Mouse (Mus musculus) lung, postnatal 0 days (tissue): ENCODE results near the gene Micu1. TPM values are rescaled to one million over a fixed set of nuclear protein-coding genes. Genes with fewer than 3 reads are reported as not detected.
A peak's percentile ranks its signal among the peaks of the same experiment; 100 is the strongest.

Source experiments
- ATAC-seq: fragments of 200-750 bp; cut with Nextera tagmentation; 2 replicates; pipeline ENCODE4 v1.8.0; 2017; ENCODE audit warnings: moderate library complexity
- DNase-seq: peaks from one replicate; pipeline ENCODE4 v3.0.0-alpha.2; 2016; ENCODE audit warnings: low spot score
- H3K27ac ChIP-seq: fragments of 300-500 bp; sonication (generic); 2 replicates; pipeline ENCODE4 v1.5.1; 2014; ENCODE audit warnings: antibody characterized with exemption, mild to moderate bottlenecking, low read length, mixed read lengths
- H3K27me3 ChIP-seq: fragments of 300-500 bp; sonication (generic); replicated peaks from 2 replicates; pipeline ENCODE4 v1.6.1; 2014; ENCODE audit warnings: low read length, mixed read lengths; ENCODE audit not compliant: insufficient read depth
- H3K36me3 ChIP-seq: fragments of 300-500 bp; sonication (generic); 2 replicates; pipeline ENCODE4 v1.6.1; 2014; ENCODE audit warnings: low read length, mixed read lengths; ENCODE audit not compliant: insufficient read depth
- H3K4me1 ChIP-seq: fragments of 300-500 bp; sonication (generic); 2 replicates; pipeline ENCODE4 v1.6.1; 2014; ENCODE audit warnings: antibody characterized with exemption, low read depth, low read length, mixed read lengths; ENCODE audit not compliant: insufficient read depth
- H3K4me2 ChIP-seq: fragments of 300-500 bp; sonication (generic); replicated peaks from 2 replicates; pipeline ENCODE4 v1.6.1; 2014; ENCODE audit warnings: low read depth, mild to moderate bottlenecking, low read length, moderate library complexity, mixed read lengths
- H3K4me3 ChIP-seq: fragments of 300-500 bp; sonication (generic); 2 replicates; pipeline ENCODE4 v1.5.1; 2014; ENCODE audit warnings: low read depth, low read length
- H3K9ac ChIP-seq: fragments of 300-500 bp; sonication (generic); replicated peaks from 2 replicates; pipeline ENCODE4 v1.6.1; 2014; ENCODE audit warnings: low read depth, mild to moderate bottlenecking
- H3K9me3 ChIP-seq: fragments of 300-500 bp; sonication (generic); 2 replicates; pipeline ENCODE4 v1.6.1; 2016; ENCODE audit warnings: low read length, mixed read lengths
- CTCF ChIP-seq: IDR thresholded peaks from 2 replicates; pipeline ENCODE4 v1.5.1; 2016; ENCODE audit warnings: antibody characterized with exemption, mild to moderate bottlenecking
- EP300 ChIP-seq: IDR thresholded peaks from 2 replicates; pipeline ENCODE4 v1.6.1; 2016; ENCODE audit warnings: antibody characterized with exemption, mild to moderate bottlenecking, control low read depth
- WGBS: fragments of 180-500 bp; shearing (Covaris S2); extraction: QIAGEN DNeasy Blood & Tissue Kit; methylation state at CpG from one replicate; pipeline ENCODE4 v1.1.7; 2014; 5-methylcytosine and 5-hydroxymethylcytosine counted together
- polyA plus RNA-seq: library from polyadenylated mRNA; unstranded; fragments of >200 nt; fragmentation: Nextera tagmentation; extraction: Ambion mirVana; gene quantifications from 2 replicates; pipeline ENCODE4 v1.2.1, GENCODE M21; 2015

Gene Micu1
- polyA plus RNA-seq, 1 experiment from 2014 or later, result 57.0 TPM

DNA sequence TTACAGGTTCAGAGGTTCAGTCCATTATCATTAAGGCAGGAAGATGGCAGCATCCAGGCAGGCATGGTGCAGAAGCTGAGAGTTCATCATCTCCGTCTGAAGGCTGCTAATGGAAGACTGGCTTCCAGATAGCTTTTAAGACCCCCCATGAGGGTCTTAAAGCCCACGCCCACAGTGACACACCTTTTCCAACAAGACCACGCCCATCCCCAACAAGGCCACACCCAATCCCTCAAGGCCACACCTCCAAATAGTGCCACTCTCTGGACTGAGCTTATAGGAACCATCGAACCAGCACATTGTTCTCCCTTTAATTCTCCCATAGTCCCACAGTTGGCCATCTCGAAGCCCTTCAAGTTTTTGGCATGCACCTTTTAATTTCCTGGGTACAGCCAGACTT is 2.8 kb upstream of the Micu1 start:
- Histone ChIP-seq H3K4me3 (no peak overlapping the region), H3K4me1 (peaks cover 5% of the 10 kb centered on the region; the same call in 1 of the 2 replicates), H3K9ac (no peak overlapping the region), H3K36me3 (no peaks in the 10 kb centered on the region), H3K9me3 (no peaks in the 10 kb centered on the region), H3K4me2 (no peak overlapping the region), H3K27ac (no peak overlapping the region), H3K27me3 (no peaks in the 10 kb centered on the region)
- TF ChIP-seq CTCF (no peak), EP300 (no peak)
- 78% methylated on average over 5 of the region's 5 CpGs for WGBS
- no peak for ATAC-seq
- no peak for DNase-seq

DNA sequence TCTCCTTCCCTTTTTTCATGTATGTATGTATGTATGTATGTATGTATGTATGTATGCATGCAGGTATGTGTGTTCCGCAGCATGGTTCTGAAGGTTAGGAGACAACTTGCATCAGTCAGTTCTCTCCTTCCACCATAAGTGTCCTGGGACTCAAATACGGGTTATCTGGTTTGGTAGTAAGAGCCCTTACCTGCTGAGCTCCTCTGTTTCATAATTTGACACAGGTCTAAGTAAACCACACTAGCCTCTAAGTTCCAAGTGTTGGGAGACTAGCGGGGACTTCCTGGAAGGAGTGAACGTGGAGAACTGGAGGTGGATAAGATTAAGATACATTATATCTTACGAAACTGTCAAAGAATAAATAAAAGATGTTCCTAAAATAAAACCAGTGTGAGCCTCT is 472 bp upstream of the Micu1 start:
- peak overlapping the region; percentile 66; the same call in 1 of the 2 replicates for H3K4me3 ChIP-seq
- ATAC-seq, result no peak

DNA sequence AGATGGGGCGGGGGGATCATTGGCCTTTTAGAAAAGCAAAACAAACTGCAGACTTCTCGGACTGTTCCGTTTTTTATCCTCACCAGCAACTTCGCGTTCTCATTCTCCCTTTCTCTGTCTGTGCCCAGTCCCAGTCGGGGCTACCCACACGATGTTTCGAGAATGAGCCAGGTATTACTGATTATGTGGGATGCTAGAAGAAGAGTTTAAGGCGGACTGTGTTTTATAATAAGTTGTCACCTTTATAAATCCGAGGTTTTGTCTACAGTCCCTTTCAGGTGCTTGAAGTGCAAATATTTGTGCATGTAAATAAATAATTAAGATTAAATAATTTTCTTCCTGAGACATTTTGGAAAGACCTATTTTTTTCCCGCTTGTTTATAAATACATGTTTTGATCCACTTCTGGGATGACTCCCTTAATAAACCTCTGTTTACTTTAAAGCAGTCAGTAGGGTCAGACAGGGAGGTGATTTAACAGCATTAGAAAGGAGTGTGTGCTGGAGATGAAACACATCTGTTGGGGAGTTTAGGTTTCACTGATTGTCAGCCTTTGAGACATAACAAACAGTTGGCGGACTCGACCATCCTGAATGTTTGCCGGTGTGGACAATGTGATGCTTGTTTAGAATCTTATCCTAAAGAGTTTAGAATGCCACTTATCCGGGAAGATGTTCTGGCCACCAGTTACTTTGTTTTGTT is 933 bp downstream of the Micu1 start:
- TF ChIP-seq EP300, result 0 out of 2 replicates have a peak, but pooled peaks have one; percentile 7
- no peak for TF ChIP-seq CTCF

More for the DNA sequence above, 472 bp upstream of the Micu1 start:
- H3K27ac ChIP-seq, result no peak overlapping the region
- H3K9ac ChIP-seq, result no peak overlapping the region
- H3K27me3 ChIP-seq, result no peaks in the 10 kb centered on the region
- H3K36me3 ChIP-seq, result no peaks in the 10 kb centered on the region
- no peak for TF ChIP-seq CTCF
- TF ChIP-seq EP300, result 0 out of 2 replicates have a peak, but pooled peaks have one; percentile 26
- peak; percentile 8 for DNase-seq
- no peaks in the 10 kb centered on the region for H3K9me3 ChIP-seq
- peaks cover 5% of the 10 kb centered on the region; the same call in 1 of the 2 replicates for H3K4me1 ChIP-seq
- H3K4me2 ChIP-seq, result peak overlapping the region; percentile 34; the same call in 1 of the 2 replicates
- 30% methylated on average over 5 of the region's 5 CpGs for WGBS

DNA sequence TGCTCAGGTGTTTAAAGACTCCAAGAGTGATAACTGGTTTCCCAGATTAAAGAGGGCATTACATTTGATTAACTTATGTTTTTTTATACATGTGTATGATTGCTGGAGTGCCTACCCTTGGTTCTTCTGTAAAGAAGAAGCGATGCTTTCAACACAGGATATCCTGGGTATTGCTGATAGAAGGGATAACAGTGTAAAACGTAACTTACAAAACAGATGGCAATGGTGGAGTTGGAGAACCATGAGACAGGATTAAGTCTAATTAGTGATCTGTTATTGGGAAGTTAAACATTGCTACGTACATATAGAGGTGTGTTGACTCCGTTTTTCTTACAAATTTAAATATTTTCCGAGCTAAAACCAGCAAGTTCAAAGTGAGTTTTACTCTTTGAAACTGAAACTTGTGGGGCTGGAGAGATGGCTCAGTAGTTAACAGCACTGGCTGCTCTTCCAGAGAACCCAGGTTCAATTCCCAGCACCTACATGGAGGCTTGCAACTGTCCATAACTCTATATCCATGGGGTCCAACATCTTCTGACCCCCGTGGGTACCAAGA is 4.8 kb downstream of the Micu1 start:
- 82% methylated on average over 6 of the region's 6 CpGs for WGBS
- H3K36me3 ChIP-seq, result no peaks in the 10 kb centered on the region
- DNase-seq (no peak), ATAC-seq (no peak)
- TF ChIP-seq EP300, result no peak
- no peak for TF ChIP-seq CTCF
- no peaks in the 10 kb centered on the region for H3K9me3 ChIP-seq
- no peak overlapping the region for H3K9ac ChIP-seq
- H3K4me3 ChIP-seq, result no peak overlapping the region
- no peak overlapping the region for H3K4me2 ChIP-seq
- H3K4me1 ChIP-seq, result peaks cover 5% of the 10 kb centered on the region; the same call in 1 of the 2 replicates
- H3K27me3 ChIP-seq, result no peaks in the 10 kb centered on the region
- H3K27ac ChIP-seq, result no peak overlapping the region

More for the DNA sequence above, 933 bp downstream of the Micu1 start:
- DNase-seq, result peak; percentile 32
- ATAC-seq, result no peak
- Histone ChIP-seq H3K36me3 (no peaks in the 10 kb centered on the region), H3K27ac (peak overlapping the region; percentile 78), H3K9me3 (no peaks in the 10 kb centered on the region), H3K4me2 (peak overlapping the region; percentile 78), H3K4me1 (peaks cover 5% of the 10 kb centered on the region; the same call in 1 of the 2 replicates), H3K9ac (peak overlapping the region; percentile 52), H3K27me3 (no peaks in the 10 kb centered on the region), H3K4me3 (peak overlapping the region; percentile 66)
- 2% methylated on average over 15 of the region's 15 CpGs for WGBS

DNA sequence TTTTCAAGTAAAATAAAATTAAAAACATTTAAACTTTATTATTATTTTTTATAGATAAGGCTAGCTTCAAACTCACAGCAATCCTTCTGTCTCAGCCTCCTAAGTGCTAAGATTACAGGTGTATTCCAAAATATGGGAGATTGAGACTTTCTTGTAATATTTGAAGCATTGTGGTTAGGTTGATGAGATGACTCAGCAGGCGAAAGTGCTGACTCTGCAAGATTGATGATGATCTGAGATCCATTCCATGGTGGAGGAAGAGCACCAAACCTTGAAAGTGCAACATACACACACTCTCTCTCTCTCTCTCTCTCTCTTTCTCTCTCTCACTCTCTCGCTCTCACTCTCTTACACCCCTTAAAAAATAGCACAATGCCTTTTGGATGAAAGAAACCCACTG is 5.3 kb downstream of the Micu1 start:
- Histone ChIP-seq H3K9ac (no peak overlapping the region), H3K9me3 (no peaks in the 10 kb centered on the region), H3K4me2 (no peak overlapping the region), H3K4me3 (no peak overlapping the region), H3K27me3 (no peaks in the 10 kb centered on the region), H3K4me1 (peaks cover 5% of the 10 kb centered on the region; the same call in 1 of the 2 replicates), H3K36me3 (no peaks in the 10 kb centered on the region), H3K27ac (no peak overlapping the region)
- WGBS, result 86% methylated on average over 2 of the region's 2 CpGs
- ATAC-seq, result no peak
- no peak for TF ChIP-seq CTCF
- no peak for TF ChIP-seq EP300
- no peak for DNase-seq

DNA sequence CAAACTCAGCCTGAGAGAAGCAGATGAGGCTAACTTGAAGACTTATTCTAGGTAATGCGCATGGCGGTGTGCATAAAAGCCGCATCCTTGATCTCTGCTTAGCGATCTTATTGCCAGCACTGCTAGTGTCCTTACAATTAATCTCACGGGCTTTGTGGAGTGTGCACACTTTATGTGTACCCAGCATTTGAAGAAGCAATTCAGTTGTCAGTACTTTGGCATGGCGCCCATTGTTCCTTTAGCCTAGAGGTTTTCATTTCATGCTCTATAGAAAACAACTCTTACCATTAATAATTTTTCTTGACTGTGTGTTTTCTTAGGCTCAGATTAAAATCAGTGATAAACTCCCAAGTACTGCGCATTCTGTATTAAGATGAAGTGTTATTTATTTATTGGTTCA is 7.0 kb downstream of the Micu1 start:
- H3K4me3 ChIP-seq, result no peak overlapping the region
- TF ChIP-seq EP300 (no peak), CTCF (no peak)
- H3K4me1 ChIP-seq, result no peaks in the 10 kb centered on the region
- H3K4me2 ChIP-seq, result no peak overlapping the region
- 66% methylated on average over 7 of the region's 7 CpGs for WGBS
- H3K9ac ChIP-seq, result no peak overlapping the region
- no peaks in the 10 kb centered on the region for H3K36me3 ChIP-seq
- ATAC-seq (no peak), DNase-seq (peak; percentile 32)
- no peak overlapping the region for H3K27ac ChIP-seq
- no peaks in the 10 kb centered on the region for H3K27me3 ChIP-seq
- no peaks in the 10 kb centered on the region for H3K9me3 ChIP-seq
